ENCODE assay signal across 9 mouse cellular contexts in genomic region chr12:72104525-72105281, GRCm38 (mm10). TPM values are rescaled to one million over a fixed set of nuclear protein-coding genes. Genes with fewer than 3 reads are reported as not detected.
DNase-seq lines count a peak whose midpoint lies in the region; ATAC-seq and TF ChIP-seq lines count a peak whose summit lies in the region.
"Had no signal": no experiment of that assay in that cellular context is flagged by ENCODE, and none has a peak within 500 bp of the region (broad histone marks: within the 10 kb centered on the region; RNA-seq: fewer than 3 reads in every experiment).

No protein-coding gene starts in this region.

- H3K36me3 ChIP-seq in forebrain, postnatal 0 days (ENCODE audit: insufficient read depth), result peaks cover 14% of the 10 kb centered on the region
- peaks cover 8% of the 10 kb centered on the region for H3K36me3 ChIP-seq in liver, embryonic 12.5 days

- WGBS in forebrain, postnatal 0 days, result 31% methylated on average over 14 of the region's 14 CpGs
- 23% methylated on average over 14 of the region's 14 CpGs for WGBS in liver, embryonic 12.5 days (ENCODE audit: insufficient replicate concordance)

- H3K9me3 ChIP-seq in forebrain, postnatal 0 days (ENCODE audit: low read length), result no peaks in the 10 kb centered on the region
- H3K9me3 ChIP-seq in liver, embryonic 12.5 days (replicated peaks), result no peaks in the 10 kb centered on the region
- H3K9me3 ChIP-seq: limb, embryonic 15.5 days had no signal

- H3K27ac ChIP-seq in forebrain, postnatal 0 days (ENCODE audit: low read depth, low read length), result no peak overlapping the region
- no peak overlapping the region for H3K27ac ChIP-seq in liver, embryonic 12.5 days
- H3K27ac ChIP-seq: limb, embryonic 15.5 days had no signal

- H3K4me1 ChIP-seq in forebrain, postnatal 0 days (ENCODE audit: insufficient read depth), result no peaks in the 10 kb centered on the region
- H3K4me1 ChIP-seq in liver, embryonic 12.5 days, result peaks cover 5% of the 10 kb centered on the region; the same call in 1 of the 2 replicates
- H3K4me1 ChIP-seq: limb, embryonic 15.5 days had no signal

- peak; percentile 84 for ATAC-seq in forebrain, postnatal 0 days
- no peak for ATAC-seq in liver, embryonic 12.5 days

- H3K4me3 ChIP-seq in forebrain, postnatal 0 days (ENCODE audit: low read depth, low read length), result no peak overlapping the region
- no peak overlapping the region for H3K4me3 ChIP-seq in liver, embryonic 12.5 days
- H3K4me3 ChIP-seq: limb, embryonic 15.5 days had no signal

- no peaks in the 10 kb centered on the region for H3K27me3 ChIP-seq in forebrain, postnatal 0 days (ENCODE audit: insufficient read depth, low read length)
- H3K27me3 ChIP-seq in liver, embryonic 12.5 days (replicated peaks), result 0 out of 2 replicates have a peak, but pooled peaks cover 3% of the 10 kb centered on the region
- H3K27me3 ChIP-seq: limb, embryonic 15.5 days had no signal

- no peak overlapping the region for H3K4me2 ChIP-seq in forebrain, postnatal 0 days (ENCODE audit: low read depth)
- H3K4me2 ChIP-seq in liver, embryonic 12.5 days, result peak overlapping the region; percentile 27
- H3K4me2 ChIP-seq: limb, embryonic 15.5 days had no signal

- TF ChIP-seq CTCF in forebrain, postnatal 0 days (IDR thresholded peaks at IDR 0.05; ENCODE audit: low read depth), result peak; percentile 90

- intact Hi-C loops in heart, postnatal 14 days (cut with DNase I), result loop anchor here (2.0 kb wide), 2 partner anchors 138 to 322 kb away; no protein-coding TSS in a partner anchor

- H3K9ac ChIP-seq in forebrain, postnatal 0 days, result no peak overlapping the region
- H3K9ac ChIP-seq in liver, embryonic 12.5 days, result no peak overlapping the region
- H3K9ac ChIP-seq: limb, embryonic 15.5 days had no signal

- peak; percentile 48 for DNase-seq in MEL-GATA-1-ER (ENCODE audit: extremely low read depth, low read depth)
- DNase-seq in cerebellum, adult 11 months, result peak; percentile 69
- DNase-seq in forebrain, postnatal 0 days, result peak; percentile 91
- DNase-seq in heart, postnatal 14 days, result peak; percentile 67 to 78
- peak; percentile 52 to 76 for DNase-seq in kidney, postnatal 25 days
- peak; percentile 22 to 34 for DNase-seq in natural killer cell, adult 2 months (ENCODE audit: low spot score in 2 of 2)
- DNase-seq in thymus, postnatal 36 days, result peak; percentile 8 to 9

RNA-seq across cellular contexts. Expression of gene Jkamp, which starts 19.3 kb away (rescaled TPM):
- total RNA-seq in forebrain, postnatal 0 days (2014; rRNA removed), result 78.3 and 83.9 TPM in 2 replicates
- polyA plus RNA-seq in forebrain, postnatal 0 days (2015; fragmentation: Nextera tagmentation; extraction: Ambion mirVana), result 87.8 and 117 TPM in 2 replicates
- 10 to 100 TPM; 24.5 to 26.4 TPM for total RNA-seq in heart, postnatal 14 days (2021)
- polyA plus RNA-seq in liver, embryonic 12.5 days (2016; fragmentation: Nextera tagmentation; extraction: Ambion mirVana), result 22.1 and 22.9 TPM in 2 replicates

RNA-seq across cellular contexts. Expression of gene L3hypdh, which starts 19.5 kb away (rescaled TPM):
- 4.5 and 4.7 TPM in 2 replicates for total RNA-seq in forebrain, postnatal 0 days (2014; rRNA removed)
- polyA plus RNA-seq in forebrain, postnatal 0 days (2015; fragmentation: Nextera tagmentation; extraction: Ambion mirVana), result 11.6 and 14.2 TPM in 2 replicates
- total RNA-seq in heart, postnatal 14 days (2021), result 1 to 10 TPM; 8.3 to 8.6 TPM
- 5.2 and 5.3 TPM in 2 replicates for polyA plus RNA-seq in liver, embryonic 12.5 days (2016; fragmentation: Nextera tagmentation; extraction: Ambion mirVana)

RNA-seq across cellular contexts. Expression of gene Gpr135, which starts 33.8 kb away (rescaled TPM):
- 16.5 and 17.4 TPM in 2 replicates for total RNA-seq in forebrain, postnatal 0 days (2014; rRNA removed)
- 9.6 and 10.8 TPM in 2 replicates for polyA plus RNA-seq in forebrain, postnatal 0 days (2015; fragmentation: Nextera tagmentation; extraction: Ambion mirVana)
- total RNA-seq in heart, postnatal 14 days (2021), result under 1 TPM; 0.48 to 0.61 TPM
- 0.18 and 0.25 TPM in 2 replicates for polyA plus RNA-seq in liver, embryonic 12.5 days (2016; fragmentation: Nextera tagmentation; extraction: Ambion mirVana)

Comparison
In these comparisons a context has a peak if more than half of its experiments do, and no peak if none do; other contexts are left out.
1. DNase-seq: peak in every context shown above with its lines; median percentile 91 in forebrain, postnatal 0 days; 72 in heart, postnatal 14 days; 69 in cerebellum, adult 11 months; 64 in kidney, postnatal 25 days; 48 in MEL-GATA-1-ER; 28 in natural killer cell, adult 2 months; 8 in thymus, postnatal 36 days.
2. RNA of gene Gpr135, which starts 33.8 kb away (total RNA-seq): 16.5 to 17.4 TPM in forebrain, postnatal 0 days; 0.48 to 0.61 TPM in heart, postnatal 14 days; every median in the first group is over 10 times any median in the second.